Mouse (Mus musculus): ENCODE results near the gene Pnrc2.

- TF ChIP-seq CTCF (IDR thresholded peaks at IDR 0.05; ENCODE audit: low read depth) (no peak), EP300 (IDR thresholded peaks at IDR 0.05; ENCODE audit: low read depth) (no peak)
Observed at GRCm38 (mm10) chr4:135885676-135886075, 12.0 kb upstream of the Pnrc2 start.
